Mouse (Mus musculus): ENCODE results near the gene Sh3bgrl2.

Gene Sh3bgrl2

GRCm38 (mm10) chr9:83560670-83561069 is 12.5 kb downstream of the Sh3bgrl2 start:
- no peak for DNase-seq (ENCODE audit: low read depth, low spot score)

- no peak for DNase-seq (ENCODE audit: low read depth, low spot score)
These were observed 14.8 kb downstream of the Sh3bgrl2 start for GRCm38 (mm10) chr9:83562889-83563288.

GRCm38 (mm10) chr9:83563808-83564549 is 15.9 kb downstream of the Sh3bgrl2 start:
- DNase-seq (ENCODE audit: low read depth, low spot score) = no peak

GRCm38 (mm10) chr9:83564934-83565652 is 17.0 kb downstream of the Sh3bgrl2 start:
- no peak for DNase-seq (ENCODE audit: low read depth, low spot score)

GRCm38 (mm10) chr9:83566141-83566540 is 18.0 kb downstream of the Sh3bgrl2 start:
- no peak for DNase-seq (ENCODE audit: low read depth, low spot score)

- DNase-seq (ENCODE audit: low read depth, low spot score) = no peak
These were observed 20.0 kb downstream of the Sh3bgrl2 start for GRCm38 (mm10) chr9:83568125-83568524.

- DNase-seq (ENCODE audit: low read depth, low spot score) = no peak
These were observed 20.8 kb downstream of the Sh3bgrl2 start for GRCm38 (mm10) chr9:83568937-83569336.

- DNase-seq (ENCODE audit: low read depth, low spot score) = no peak
These were observed 21.8 kb downstream of the Sh3bgrl2 start for GRCm38 (mm10) chr9:83569898-83570297.

GRCm38 (mm10) chr9:83571315-83571714 is 23.2 kb downstream of the Sh3bgrl2 start:
- DNase-seq (ENCODE audit: low read depth, low spot score) = no peak

- no peak for DNase-seq (ENCODE audit: low read depth, low spot score)
These were observed 24.2 kb downstream of the Sh3bgrl2 start for GRCm38 (mm10) chr9:83572326-83572725.

GRCm38 (mm10) chr9:83572870-83573269 is 24.7 kb downstream of the Sh3bgrl2 start:
- no peak for DNase-seq (ENCODE audit: low read depth, low spot score)

GRCm38 (mm10) chr9:83573588-83573987 is 25.5 kb downstream of the Sh3bgrl2 start:
- no peak for DNase-seq (ENCODE audit: low read depth, low spot score)

- no peak for DNase-seq (ENCODE audit: low read depth, low spot score)
These were observed 27.3 kb downstream of the Sh3bgrl2 start for GRCm38 (mm10) chr9:83575403-83575802.

GRCm38 (mm10) chr9:83576018-83576688 is 28.0 kb downstream of the Sh3bgrl2 start:
- no peak for DNase-seq (ENCODE audit: low read depth, low spot score)

GRCm38 (mm10) chr9:83576689-83577057 is 28.5 kb downstream of the Sh3bgrl2 start:
- no peak for DNase-seq (ENCODE audit: low read depth, low spot score)

GRCm38 (mm10) chr9:83577260-83577659 is 29.1 kb downstream of the Sh3bgrl2 start:
- no peak for DNase-seq (ENCODE audit: low read depth, low spot score)

- DNase-seq (ENCODE audit: low read depth, low spot score) = no peak
These were observed 30.9 kb downstream of the Sh3bgrl2 start for GRCm38 (mm10) chr9:83579049-83579448.

- no peak for DNase-seq (ENCODE audit: low read depth, low spot score)
These were observed 34.6 kb downstream of the Sh3bgrl2 start for GRCm38 (mm10) chr9:83582748-83583147.

- DNase-seq (ENCODE audit: low read depth, low spot score) = no peak
These were observed 38.4 kb downstream of the Sh3bgrl2 start for GRCm38 (mm10) chr9:83586316-83587050.

- DNase-seq (ENCODE audit: low read depth, low spot score) = no peak
These were observed 39.0 kb downstream of the Sh3bgrl2 start for GRCm38 (mm10) chr9:83587116-83587515.

GRCm38 (mm10) chr9:83589063-83589462 is 40.9 kb downstream of the Sh3bgrl2 start:
- DNase-seq (ENCODE audit: low read depth, low spot score) = no peak

Data from c-Kit-negative CD71-positive TER-119-positive erythroid progenitor cells, embryonic 14.5 days (primary cell).